Mouse (Mus musculus) stomach, embryonic 16.5 days (tissue): ENCODE measurements at regions not wholly inside any gene's neighbourhood (a gene's known extent, or its start where the extent isn't known, plus 50 kb on each side); places are given as distances from the start of the nearest gene placed in this dataset.
A peak's percentile ranks its signal among the peaks of the same experiment; 100 is the strongest.

Source experiments
- ATAC-seq: fragments of 200-750 bp; cut with Nextera tagmentation; 2 replicates; pipeline ENCODE4 v1.8.0; 2017; ENCODE audit warnings: moderate number of reproducible peaks, moderate TSS enrichment; ENCODE audit not compliant: insufficient read depth, low FRiP score
- H3K27ac ChIP-seq: fragments of 300-500 bp; sonication (generic); 2 replicates; pipeline ENCODE4 v1.5.1; 2014; ENCODE audit warnings: low read length
- H3K27me3 ChIP-seq: fragments of 300-500 bp; sonication (generic); 2 replicates; pipeline ENCODE4 v1.6.1; 2014; ENCODE audit warnings: low read length, control low read depth, mixed read lengths; ENCODE audit not compliant: control insufficient read depth, insufficient read depth
- H3K36me3 ChIP-seq: fragments of 300-500 bp; sonication (generic); 2 replicates; pipeline ENCODE4 v1.6.1; 2014; ENCODE audit warnings: low read length; ENCODE audit not compliant: control insufficient read depth, insufficient read depth
- H3K4me1 ChIP-seq: fragments of 300-500 bp; sonication (generic); 2 replicates; pipeline ENCODE4 v1.6.1; 2014; ENCODE audit warnings: low read length, control low read depth, mixed read lengths; ENCODE audit not compliant: control insufficient read depth, insufficient read depth
- H3K4me2 ChIP-seq: fragments of 300-500 bp; sonication (generic); 2 replicates; pipeline ENCODE4 v1.6.1; 2014; ENCODE audit warnings: low read depth, low read length, mixed read lengths
- H3K4me3 ChIP-seq: fragments of 300-500 bp; sonication (generic); replicated peaks from 2 replicates; pipeline ENCODE4 v1.5.1; 2014; ENCODE audit warnings: mild to moderate bottlenecking, low read length
- H3K9ac ChIP-seq: fragments of 300-500 bp; sonication (generic); 2 replicates; pipeline ENCODE4 v1.6.1; 2014; ENCODE audit warnings: low read length
- H3K9me3 ChIP-seq: fragments of 300-500 bp; sonication (generic); replicated peaks from 2 replicates; pipeline ENCODE4 v1.6.1; 2016; ENCODE audit warnings: low read length, control low read depth; ENCODE audit not compliant: control insufficient read depth
- WGBS: fragments of 180-500 bp; shearing (Covaris S2); extraction: QIAGEN DNeasy Blood & Tissue Kit; methylation state at CpG from one replicate; pipeline ENCODE4 v1.1.7; 2014; 5-methylcytosine and 5-hydroxymethylcytosine counted together

GRCm38 (mm10) chrX:82741478-82741877, 207.2 kb upstream of the Dmd start:
- Histone ChIP-seq H3K36me3 (no peaks in the 10 kb centered on the region), H3K9ac (no peak overlapping the region)

GRCm38 (mm10) chrX:82764204-82764603, 184.5 kb upstream of the Dmd start:
- Histone ChIP-seq H3K27me3 (no peaks in the 10 kb centered on the region), H3K9me3 (no peaks in the 10 kb centered on the region), H3K9ac (no peak overlapping the region), H3K4me2 (no peak overlapping the region), H3K4me3 (no peak overlapping the region), H3K4me1 (no peaks in the 10 kb centered on the region), H3K36me3 (no peaks in the 10 kb centered on the region), H3K27ac (no peak overlapping the region)
- no peak for ATAC-seq
- WGBS, result 64% methylated on average over 2 of the region's 2 CpGs

More at GRCm38 (mm10) chrX:82741478-82741877, 207.2 kb upstream of the Dmd start:
- no peak overlapping the region for H3K4me3 ChIP-seq
- no peaks in the 10 kb centered on the region for H3K27me3 ChIP-seq
- no peaks in the 10 kb centered on the region for H3K9me3 ChIP-seq
- no peaks in the 10 kb centered on the region for H3K4me1 ChIP-seq
- H3K27ac ChIP-seq, result no peak overlapping the region
- no peak overlapping the region for H3K4me2 ChIP-seq
- ATAC-seq, result no peak

- H3K4me2 ChIP-seq, result no peak overlapping the region
- ATAC-seq, result no peak
- H3K27ac ChIP-seq, result no peak overlapping the region
- H3K9me3 ChIP-seq, result no peaks in the 10 kb centered on the region
- WGBS, result 39% methylated on average over 2 of the region's 2 CpGs
- no peaks in the 10 kb centered on the region for H3K4me1 ChIP-seq
- H3K9ac ChIP-seq, result no peak overlapping the region
- no peak overlapping the region for H3K4me3 ChIP-seq
- H3K36me3 ChIP-seq, result no peaks in the 10 kb centered on the region
- H3K27me3 ChIP-seq, result no peaks in the 10 kb centered on the region
These were observed 139.5 kb upstream of the Dmd start for GRCm38 (mm10) chrX:82809171-82809570.

GRCm38 (mm10) chrX:82814618-82815017, 134.1 kb upstream of the Dmd start:
- no peak for ATAC-seq
- peak overlapping the region; percentile 27 for H3K4me3 ChIP-seq
- H3K9ac ChIP-seq, result no peak overlapping the region; the same call in 1 of the 2 replicates
- H3K27ac ChIP-seq, result no peak overlapping the region
- H3K9me3 ChIP-seq, result no peaks in the 10 kb centered on the region
- no peaks in the 10 kb centered on the region for H3K27me3 ChIP-seq
- peak overlapping the region; percentile 46 for H3K4me2 ChIP-seq
- H3K36me3 ChIP-seq, result no peaks in the 10 kb centered on the region
- 24% methylated on average over 11 of the region's 11 CpGs for WGBS
- H3K4me1 ChIP-seq, result no peaks in the 10 kb centered on the region

- H3K4me1 ChIP-seq, result no peaks in the 10 kb centered on the region
- no peak overlapping the region for H3K4me2 ChIP-seq
- no peaks in the 10 kb centered on the region for H3K36me3 ChIP-seq
- H3K9ac ChIP-seq, result no peak overlapping the region
- WGBS, result 42% methylated on average over 4 of the region's 4 CpGs
- no peak overlapping the region for H3K27ac ChIP-seq
- ATAC-seq, result no peak
- no peaks in the 10 kb centered on the region for H3K27me3 ChIP-seq
- no peaks in the 10 kb centered on the region for H3K9me3 ChIP-seq
- no peak overlapping the region for H3K4me3 ChIP-seq
These were observed 131.6 kb upstream of the Dmd start for GRCm38 (mm10) chrX:82817045-82817444.

- H3K4me3 ChIP-seq, result no peak overlapping the region
- H3K9ac ChIP-seq, result no peak overlapping the region
- H3K4me2 ChIP-seq, result no peak overlapping the region
- no peaks in the 10 kb centered on the region for H3K36me3 ChIP-seq
- H3K4me1 ChIP-seq, result no peaks in the 10 kb centered on the region
- 37% methylated on average over 5 of the region's 5 CpGs for WGBS
- no peak overlapping the region for H3K27ac ChIP-seq
- H3K9me3 ChIP-seq, result no peaks in the 10 kb centered on the region
- H3K27me3 ChIP-seq, result no peaks in the 10 kb centered on the region
- ATAC-seq, result no peak
These were observed 125.1 kb upstream of the Dmd start for GRCm38 (mm10) chrX:82823606-82824005.

GRCm38 (mm10) chrX:82866116-82866515, 82.6 kb upstream of the Dmd start:
- H3K4me3 ChIP-seq, result no peak overlapping the region

More at GRCm38 (mm10) chrX:82866116-82866515, 82.6 kb upstream of the Dmd start:
- H3K9me3 ChIP-seq, result no peaks in the 10 kb centered on the region
- H3K4me1 ChIP-seq, result no peaks in the 10 kb centered on the region
- no peaks in the 10 kb centered on the region for H3K27me3 ChIP-seq
- no peak overlapping the region for H3K9ac ChIP-seq
- WGBS, result 57% methylated on average over 1 of the region's 1 CpGs
- H3K27ac ChIP-seq, result no peak overlapping the region
- H3K36me3 ChIP-seq, result no peaks in the 10 kb centered on the region
- no peak overlapping the region for H3K4me2 ChIP-seq
- no peak for ATAC-seq
